Mouse (Mus musculus): Measurements from ENCODE around the gene Zfp385b. TPM values are rescaled to one million over a fixed set of nuclear protein-coding genes. Genes with fewer than 3 reads are reported as not detected.

Gene Zfp385b
- total RNA-seq, 2 experiments from 2014 or later = 2.5 to 8.4 TPM

GRCm38 (mm10) chr2:77777047-77777686 is 42.3 kb downstream of the Zfp385b start:
- H3K4me3 ChIP-seq = peak overlapping the region; percentile 40
- intact Hi-C loops (cut with DNase I) = no loop called here
- TF ChIP-seq CTCF (IDR thresholded peaks at IDR 0.05) = no peak
- H3K27ac ChIP-seq = peak overlapping the region; percentile 66
- DNase-seq = no peak

- DNase-seq = no peak
- intact Hi-C loops (cut with DNase I) = no loop called here
- H3K4me3 ChIP-seq = no peak overlapping the region
- no peak overlapping the region; the same call in 1 of the 2 replicates for H3K27ac ChIP-seq
- TF ChIP-seq CTCF (IDR thresholded peaks at IDR 0.05) = no peak
Observed at GRCm38 (mm10) chr2:77775247-77775880, 44.1 kb downstream of the Zfp385b start.

- TF ChIP-seq CTCF (IDR thresholded peaks at IDR 0.05) = no peak
- no peak for DNase-seq
- Histone ChIP-seq H3K4me3 (no peak overlapping the region), H3K27ac (no peak overlapping the region)
- intact Hi-C loops (cut with DNase I) = no loop called here
Observed at GRCm38 (mm10) chr2:77770056-77770697, 49.3 kb downstream of the Zfp385b start.

GRCm38 (mm10) chr2:77768321-77768886 is 51.0 kb downstream of the Zfp385b start:
- DNase-seq = no peak
- H3K4me3 ChIP-seq = peak overlapping the region; percentile 4; the same call in 1 of the 2 replicates
- no peak for TF ChIP-seq CTCF (IDR thresholded peaks at IDR 0.05)
- peak overlapping the region; percentile 38; the same call in 1 of the 2 replicates for H3K27ac ChIP-seq
- intact Hi-C loops (cut with DNase I) = no loop called here

GRCm38 (mm10) chr2:77761967-77762366 is 57.5 kb downstream of the Zfp385b start:
- no peak for TF ChIP-seq CTCF (IDR thresholded peaks at IDR 0.05)
- H3K4me3 ChIP-seq = no peak overlapping the region
- DNase-seq = no peak
- H3K27ac ChIP-seq = no peak overlapping the region
- intact Hi-C loops (cut with DNase I) = no loop called here

GRCm38 (mm10) chr2:77758403-77759071 is 60.9 kb downstream of the Zfp385b start:
- intact Hi-C loops (cut with DNase I) = no loop called here
- Histone ChIP-seq H3K27ac (no peak overlapping the region), H3K4me3 (no peak overlapping the region)
- DNase-seq = no peak
- TF ChIP-seq CTCF (IDR thresholded peaks at IDR 0.05) = no peak

GRCm38 (mm10) chr2:77752491-77752890 is 66.9 kb downstream of the Zfp385b start:
- H3K4me3 ChIP-seq = no peak overlapping the region
- intact Hi-C loops (cut with DNase I) = no loop called here
- TF ChIP-seq CTCF (IDR thresholded peaks at IDR 0.05) = no peak
- no peak for DNase-seq
- H3K27ac ChIP-seq = no peak overlapping the region

- TF ChIP-seq CTCF (IDR thresholded peaks at IDR 0.05) = no peak
- DNase-seq = no peak
- intact Hi-C loops (cut with DNase I) = no loop called here
- H3K4me3 ChIP-seq = no peak overlapping the region
- H3K27ac ChIP-seq = no peak overlapping the region
Observed at GRCm38 (mm10) chr2:77749631-77750030, 69.8 kb downstream of the Zfp385b start.

- intact Hi-C loops (cut with DNase I) = no loop called here
- no peak for TF ChIP-seq CTCF (IDR thresholded peaks at IDR 0.05)
- no peak overlapping the region for H3K4me3 ChIP-seq
- DNase-seq = no peak
- H3K27ac ChIP-seq = no peak overlapping the region
Observed at GRCm38 (mm10) chr2:77746417-77746816, 73.0 kb downstream of the Zfp385b start.

GRCm38 (mm10) chr2:77745246-77745645 is 74.2 kb downstream of the Zfp385b start:
- intact Hi-C loops (cut with DNase I) = no loop called here
- DNase-seq = no peak
- H3K27ac ChIP-seq = no peak overlapping the region
- no peak for TF ChIP-seq CTCF (IDR thresholded peaks at IDR 0.05)
- no peak overlapping the region for H3K4me3 ChIP-seq

- H3K27ac ChIP-seq = no peak overlapping the region
- no peak for DNase-seq
- no peak for TF ChIP-seq CTCF (IDR thresholded peaks at IDR 0.05)
- intact Hi-C loops (cut with DNase I) = no loop called here
- H3K4me3 ChIP-seq = no peak overlapping the region
Observed at GRCm38 (mm10) chr2:77742359-77742758, 77.1 kb downstream of the Zfp385b start.

- Histone ChIP-seq H3K27ac (no peak overlapping the region), H3K4me3 (no peak overlapping the region)
- TF ChIP-seq CTCF (IDR thresholded peaks at IDR 0.05) = no peak
- intact Hi-C loops (cut with DNase I) = no loop called here
- DNase-seq = no peak
Observed at GRCm38 (mm10) chr2:77730196-77730595, 89.2 kb downstream of the Zfp385b start.

GRCm38 (mm10) chr2:77726798-77727197 is 92.6 kb downstream of the Zfp385b start:
- no peak for DNase-seq
- no peak overlapping the region for H3K27ac ChIP-seq
- intact Hi-C loops (cut with DNase I) = no loop called here
- no peak overlapping the region for H3K4me3 ChIP-seq
- no peak for TF ChIP-seq CTCF (IDR thresholded peaks at IDR 0.05)
